Mouse (Mus musculus) embryonic facial prominence, embryonic 11.5 days (tissue): Measurements from ENCODE around the gene Telo2. TPM values are rescaled to one million over a fixed set of nuclear protein-coding genes. Genes with fewer than 3 reads are reported as not detected.
A peak's percentile ranks its signal among the peaks of the same experiment; 100 is the strongest.
"Not testable (repeated sequence)": the region's sequence is repeated elsewhere in the genome, so short reads cannot be mapped to it uniquely, and the experiment has no call there.

Experiments
- ATAC-seq: fragments of 200-750 bp; cut with Nextera tagmentation; replicated peaks from 2 replicates; pipeline ENCODE4 v1.8.0; 2017; ENCODE audit warnings: low read depth; ENCODE audit not compliant: insufficient number of reproducible peaks, low FRiP score, low TSS enrichment
- DNase-seq: peaks from one replicate; pipeline ENCODE4 v3.0.0-alpha.2; 2015; ENCODE audit warnings: low spot score
- H3K27ac ChIP-seq: fragments of 300-500 bp; sonication (generic); replicated peaks from 2 replicates; pipeline ENCODE4 v1.5.1; 2014; ENCODE audit warnings: mild to moderate bottlenecking, low read depth, low read length, control low read depth
- H3K27me3 ChIP-seq: fragments of 300-500 bp; sonication (generic); 2 replicates; pipeline ENCODE4 v1.6.1; 2014; ENCODE audit warnings: mild to moderate bottlenecking, low read length, moderate library complexity, mixed read lengths; ENCODE audit not compliant: control insufficient read depth, insufficient read depth
- H3K36me3 ChIP-seq: fragments of 300-500 bp; sonication (generic); replicated peaks from 2 replicates; pipeline ENCODE4 v1.6.1; 2014; ENCODE audit warnings: low read depth, mild to moderate bottlenecking, low read length, moderate library complexity, mixed read lengths; ENCODE audit not compliant: control insufficient read depth, insufficient read depth
- H3K4me1 ChIP-seq: fragments of 300-500 bp; sonication (generic); 2 replicates; pipeline ENCODE4 v1.6.1; 2014; ENCODE audit warnings: low read length, mixed read lengths; ENCODE audit not compliant: control insufficient read depth, insufficient read depth
- H3K4me2 ChIP-seq: fragments of 300-500 bp; sonication (generic); 2 replicates; pipeline ENCODE4 v1.6.1; 2014; ENCODE audit warnings: low read depth, mild to moderate bottlenecking, control low read depth, low read length, moderate library complexity
- H3K4me3 ChIP-seq: fragments of 300-500 bp; sonication (generic); 2 replicates; pipeline ENCODE4 v1.5.1; 2014; ENCODE audit warnings: low read depth, low read length, control low read depth
- H3K9ac ChIP-seq: fragments of 300-500 bp; sonication (generic); replicated peaks from 2 replicates; pipeline ENCODE4 v1.6.1; 2014; ENCODE audit warnings: mild to moderate bottlenecking, control low read depth, low read length
- H3K9me3 ChIP-seq: fragments of 300-500 bp; sonication (generic); replicated peaks from 2 replicates; pipeline ENCODE4 v1.6.1; 2016; ENCODE audit warnings: mild to moderate bottlenecking, low read length, inconsistent platforms, mixed read lengths; ENCODE audit not compliant: control insufficient read depth
- WGBS: fragments of 180-500 bp; shearing (Covaris S2); extraction: QIAGEN DNeasy Blood & Tissue Kit; methylation state at CpG from one replicate; pipeline ENCODE4 v1.1.7; 2014; 5-methylcytosine and 5-hydroxymethylcytosine counted together
- polyA plus RNA-seq: library from polyadenylated mRNA; unstranded; fragments of >200 nt; fragmentation: Nextera tagmentation; extraction: Ambion mirVana; gene quantifications from 2 replicates; pipeline ENCODE4 v1.2.1, GENCODE M21; 2014

Telo2 gene
- polyA plus RNA-seq, 1 experiment from 2014 or later = 20.6 TPM

- DNase-seq (no peak), ATAC-seq (no peak)
- WGBS = 79% methylated on average over 1 of the region's 1 CpGs
These were observed 14.3 kb upstream of the Telo2 start for GRCm38 (mm10) chr17:25130060-25130459.

GRCm38 (mm10) chr17:25127681-25128080 is 11.9 kb upstream of the Telo2 start:
- Histone ChIP-seq H3K9me3 (no peaks in the 10 kb centered on the region), H3K27me3 (no peaks in the 10 kb centered on the region), H3K36me3 (no peaks in the 10 kb centered on the region), H3K4me1 (no peaks in the 10 kb centered on the region), H3K4me2 (no peak overlapping the region), H3K4me3 (no peak overlapping the region), H3K9ac (no peak overlapping the region), H3K27ac (no peak overlapping the region)
- DNase-seq (no peak), ATAC-seq (no peak)
- WGBS = 77% methylated on average over 9 of the region's 9 CpGs

More at GRCm38 (mm10) chr17:25130060-25130459, 14.3 kb upstream of the Telo2 start:
- Histone ChIP-seq H3K27me3 (no peaks in the 10 kb centered on the region; the same call in 1 of the 2 replicates), H3K9me3 (no peaks in the 10 kb centered on the region), H3K4me1 (no peaks in the 10 kb centered on the region), H3K27ac (no peak overlapping the region), H3K4me2 (no peak overlapping the region), H3K36me3 (no peaks in the 10 kb centered on the region), H3K4me3 (no peak overlapping the region), H3K9ac (no peak overlapping the region)

GRCm38 (mm10) chr17:25127079-25127478 is 11.3 kb upstream of the Telo2 start:
- no peaks in the 10 kb centered on the region for H3K4me1 ChIP-seq
- DNase-seq (no peak), ATAC-seq (no peak; the same call in 1 of the 2 replicates)
- no peak overlapping the region for H3K4me3 ChIP-seq
- H3K9me3 ChIP-seq = no peaks in the 10 kb centered on the region
- no peak overlapping the region for H3K9ac ChIP-seq
- no peaks in the 10 kb centered on the region for H3K27me3 ChIP-seq
- H3K4me2 ChIP-seq = no peak overlapping the region
- 64% methylated on average over 8 of the region's 8 CpGs for WGBS
- H3K27ac ChIP-seq = no peak overlapping the region
- no peaks in the 10 kb centered on the region for H3K36me3 ChIP-seq

- not testable (repeated sequence) for H3K9me3 ChIP-seq, H3K36me3 ChIP-seq, DNase-seq, H3K4me1 ChIP-seq, H3K4me2 ChIP-seq, ATAC-seq, H3K27ac ChIP-seq, H3K9ac ChIP-seq, H3K27me3 ChIP-seq, H3K4me3 ChIP-seq
- 59% methylated on average over 3 of the region's 3 CpGs for WGBS
These were observed 9.8 kb upstream of the Telo2 start for GRCm38 (mm10) chr17:25125442-25126060.

DNA sequence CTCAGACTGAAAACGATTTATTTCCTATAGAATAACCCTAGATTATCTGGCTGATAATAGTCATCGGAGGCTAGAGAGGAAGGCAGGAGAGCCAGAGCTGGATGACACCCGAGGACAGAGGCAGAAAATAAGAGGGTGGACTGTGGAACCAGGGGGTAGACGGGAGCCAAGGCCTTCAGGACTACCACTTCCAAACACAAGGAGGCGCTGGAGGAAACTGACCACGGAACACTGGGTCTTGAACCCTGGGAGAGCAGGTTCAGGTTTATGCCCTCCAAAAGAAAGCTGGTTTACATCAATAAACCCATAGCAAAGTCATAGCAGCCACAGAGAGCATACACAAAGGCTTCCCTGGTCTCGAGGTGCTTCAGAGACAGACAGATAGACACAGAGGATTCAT is 8.2 kb upstream of the Telo2 start:
- Histone ChIP-seq H3K9me3 (no peaks in the 10 kb centered on the region), H3K27me3 (no peaks in the 10 kb centered on the region), H3K27ac (no peak overlapping the region), H3K36me3 (no peaks in the 10 kb centered on the region), H3K4me2 (no peak overlapping the region), H3K9ac (no peak overlapping the region), H3K4me3 (no peak overlapping the region), H3K4me1 (no peaks in the 10 kb centered on the region)
- WGBS = 27% methylated on average over 7 of the region's 7 CpGs
- DNase-seq (peak; percentile 22), ATAC-seq (no peak)

- no peaks in the 10 kb centered on the region for H3K36me3 ChIP-seq
- no peak for ATAC-seq
- peak; percentile 45 for DNase-seq
- no peaks in the 10 kb centered on the region for H3K9me3 ChIP-seq
- no peak within 1 kb of the TSS for H3K9ac ChIP-seq
- no peaks in the 10 kb centered on the region for H3K27me3 ChIP-seq
- H3K4me3 ChIP-seq = no peak within 1 kb of the TSS
- H3K27ac ChIP-seq = no peak within 1 kb of the TSS
- no peak within 1 kb of the TSS for H3K4me2 ChIP-seq
- whole genome bisulfite sequencing = 31% methylated on average over 3 of the region's 3 CpGs
- no peaks in the 10 kb centered on the region; the same call in 1 of the 2 replicates for H3K4me1 ChIP-seq
These were observed 4.6 kb upstream of the Telo2 start, which contains the start of gene Ptx4 for GRCm38 (mm10) chr17:25120406-25120805. Gene Ptx4 (plus strand): TSS chr17:25120760.

DNA sequence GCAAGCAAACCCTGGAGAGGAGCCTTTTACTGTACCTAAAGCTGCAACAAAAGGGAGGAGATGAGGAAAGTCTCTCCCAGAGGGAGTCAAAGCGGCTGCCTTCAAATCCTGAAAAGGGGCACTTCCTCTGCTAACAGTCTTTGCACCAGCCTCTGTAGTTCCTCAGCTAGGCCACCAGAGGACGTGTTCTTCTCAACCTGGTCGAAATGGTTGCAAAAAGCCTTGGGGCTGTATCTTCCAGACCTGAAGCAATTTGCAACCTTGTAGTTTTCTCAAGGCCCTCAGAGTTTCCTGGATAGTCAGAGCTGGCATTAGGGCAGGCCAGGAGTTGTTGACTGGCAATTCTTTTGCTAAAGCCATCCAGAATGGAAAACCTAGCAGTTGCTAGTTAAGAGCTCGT is 1.5 kb upstream of the Telo2 start:
- H3K9ac ChIP-seq = no peak overlapping the region
- no peak overlapping the region for H3K4me2 ChIP-seq
- WGBS = 36% methylated on average over 4 of the region's 4 CpGs
- no peaks in the 10 kb centered on the region for H3K36me3 ChIP-seq
- H3K27ac ChIP-seq = no peak overlapping the region
- ATAC-seq (no peak), DNase-seq (no peak)
- H3K9me3 ChIP-seq = no peaks in the 10 kb centered on the region
- H3K27me3 ChIP-seq = no peaks in the 10 kb centered on the region
- H3K4me1 ChIP-seq = peaks cover 3% of the 10 kb centered on the region
- no peak overlapping the region for H3K4me3 ChIP-seq

GRCm38 (mm10) chr17:25114908-25115645 is 690 bp downstream of the Telo2 start:
- Histone ChIP-seq H3K9me3 (no peaks in the 10 kb centered on the region), H3K4me3 (peak overlapping the region; percentile 48), H3K4me2 (peak overlapping the region; percentile 87), H3K4me1 (peaks cover 3% of the 10 kb centered on the region), H3K27me3 (no peaks in the 10 kb centered on the region), H3K27ac (peak overlapping the region; percentile 86), H3K9ac (peak overlapping the region; percentile 46), H3K36me3 (no peaks in the 10 kb centered on the region)
- ATAC-seq (peak; percentile 63; the same call in 1 of the 2 replicates), DNase-seq (peak; percentile 28)
- WGBS = 10% methylated on average over 23 of the region's 23 CpGs
